Mouse (Mus musculus) spleen, adult 10 weeks (tissue): ENCODE measurements around the gene Rpl24. TPM values are rescaled to one million over a fixed set of nuclear protein-coding genes. Genes with fewer than 3 reads are reported as not detected.

Experiments
- polyA plus RNA-seq: library from polyadenylated mRNA; stranded (reverse); fragments of 350-450 nt; fragmentation: Illumina TruSeq; extraction: RNeasy Lipid Tissue Mini Kit (QIAGEN cat#74804); gene quantifications from one replicate; pipeline ENCODE4 v1.2.3, GENCODE M21; 2015; ENCODE audit warnings: low replicate concordance; ENCODE audit not compliant: insufficient read depth

Rpl24 gene
- 1,312 TPM for polyA plus RNA-seq

DNA sequence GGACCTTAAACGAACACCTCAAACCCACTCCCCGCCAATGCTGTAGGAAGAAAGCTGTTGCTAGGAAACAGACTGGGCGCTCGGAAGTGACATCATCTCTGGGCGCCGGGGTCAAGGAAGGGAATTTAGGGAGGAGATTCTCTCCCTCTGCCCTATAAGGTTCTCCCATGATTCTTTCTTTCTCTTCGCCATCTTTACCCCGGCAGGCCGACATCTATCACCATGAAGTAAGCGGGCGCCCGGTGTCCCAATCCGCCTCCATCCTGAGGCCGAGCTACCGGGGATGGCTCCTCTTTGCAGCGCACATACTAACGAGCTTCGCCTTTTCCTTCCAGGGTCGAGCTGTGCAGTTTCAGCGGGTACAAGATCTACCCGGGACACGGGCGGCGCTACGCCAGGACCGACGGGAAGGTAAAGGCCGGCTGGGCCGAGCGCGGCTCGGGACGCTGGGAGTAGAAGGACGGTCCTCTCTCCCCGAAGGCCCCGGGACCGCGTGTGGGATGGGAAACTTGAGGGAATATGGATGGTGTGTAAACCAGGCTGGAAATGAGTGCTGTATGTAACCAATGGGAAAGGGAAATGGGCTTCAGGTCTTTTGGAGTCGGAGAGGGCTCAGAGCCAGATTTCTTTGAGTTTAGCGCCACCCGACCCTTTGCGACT, at the start of gene Rpl24:
Gene Rpl24, plus strand, starts transcription at position 64 of the 660 bp plus-strand sequence.

DNA sequence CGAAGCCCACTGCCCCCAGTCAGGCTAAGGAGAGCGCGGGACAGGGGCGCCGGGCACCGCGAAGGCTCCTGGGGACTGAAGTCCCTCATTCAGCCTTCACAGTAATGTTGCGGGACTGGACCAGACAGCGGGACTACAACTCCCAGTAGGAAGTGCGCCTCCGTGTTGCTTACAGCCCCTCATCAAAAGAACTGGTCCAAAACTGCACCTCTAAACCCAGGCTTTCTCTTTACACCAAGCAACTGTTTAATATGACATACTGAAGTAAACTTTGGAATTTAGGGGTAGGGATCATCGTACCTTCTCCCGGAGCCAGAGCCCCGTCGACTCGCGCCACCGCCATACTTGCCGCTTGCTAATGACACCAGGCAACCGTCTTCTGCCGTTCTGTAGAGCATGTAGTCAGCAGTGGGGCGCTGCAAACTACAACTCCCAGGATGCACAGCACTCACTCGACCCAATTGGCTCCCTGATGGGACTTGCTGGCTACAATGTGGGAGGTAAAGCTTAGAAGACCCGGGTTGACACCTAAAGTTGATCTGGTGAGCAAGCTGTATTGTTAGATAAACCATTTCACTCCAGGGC, 31.5 kb upstream of the Rpl24 start, which contains the start of gene Cep97:
Gene Cep97, minus strand, starts transcription at position 403 of the 585 bp plus-strand sequence.

DNA sequence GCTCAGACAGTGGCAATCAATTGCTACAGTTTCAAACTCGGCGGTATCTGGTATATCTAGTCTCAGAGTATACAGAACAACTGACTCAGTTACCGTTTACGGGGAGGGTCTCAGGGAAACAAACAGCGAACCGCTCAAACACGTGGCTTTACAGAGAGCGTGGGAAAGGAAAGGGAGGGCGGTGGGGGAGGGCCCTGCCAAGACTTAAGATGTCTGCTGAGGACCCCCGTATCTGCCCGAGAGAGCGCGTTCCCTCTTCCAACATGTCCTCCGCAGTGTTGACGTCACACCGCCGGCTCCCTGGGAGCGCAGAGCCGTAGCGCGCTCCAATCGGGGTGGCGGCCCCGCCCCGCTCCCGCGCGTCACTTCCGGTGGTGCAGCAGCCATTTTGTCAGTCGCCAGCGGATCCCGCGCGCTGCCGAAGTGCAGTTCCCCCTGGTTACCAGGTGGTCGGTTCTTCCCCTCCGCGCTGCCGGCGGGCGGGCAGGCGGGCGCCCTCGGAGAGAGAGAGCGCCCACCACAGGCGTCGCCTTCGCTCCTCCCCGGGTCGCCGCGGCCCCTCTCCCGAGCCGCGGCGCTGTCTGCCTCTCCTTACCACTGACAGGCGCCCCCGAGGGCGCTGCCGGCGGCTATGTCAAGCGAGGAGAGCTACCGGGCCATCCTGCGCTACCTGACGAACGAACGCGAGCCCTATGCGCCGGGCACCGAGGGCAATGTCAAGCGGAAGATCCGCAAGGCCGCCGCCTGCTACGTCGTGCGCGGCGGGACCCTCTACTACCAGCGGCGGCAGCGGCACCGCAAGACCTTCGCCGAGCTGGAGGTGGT, 7.6 kb downstream of the Rpl24 start, which contains the start of gene Zbtb11:
Gene Zbtb11, plus strand, starts transcription at position 453 of the 825 bp plus-strand sequence.

Other genes with a start within 250 kb of the Rpl24 start
- gene Nfkbiz, start 127.4 kb upstream of the Rpl24 start, polyA plus RNA-seq = 27.1 TPM
- gene Nxpe3, start 71.0 kb upstream of the Rpl24 start, polyA plus RNA-seq = 23.4 TPM
- 22.4 TPM for gene Cep97, start 31.4 kb upstream of the Rpl24 start, polyA plus RNA-seq
- gene Zbtb11, start 7.6 kb downstream of the Rpl24 start, polyA plus RNA-seq = 41.9 TPM
- 196 TPM for gene Pcnp, start 63.5 kb downstream of the Rpl24 start, polyA plus RNA-seq
- gene Trmt10c, start 71.5 kb downstream of the Rpl24 start, polyA plus RNA-seq = 29.0 TPM
- gene Senp7, start 82.1 kb downstream of the Rpl24 start, polyA plus RNA-seq = 65.8 TPM
- 1.9 TPM for gene Impg2, start 238.0 kb downstream of the Rpl24 start, polyA plus RNA-seq